Mouse (Mus musculus): ENCODE measurements around the gene Plagl2. TPM values are rescaled to one million over a fixed set of nuclear protein-coding genes. Genes with fewer than 3 reads are reported as not detected.

The Plagl2 gene
- total RNA-seq, 2 experiments from 2014 or later, result 7.2 to 45.0 TPM

DNA sequence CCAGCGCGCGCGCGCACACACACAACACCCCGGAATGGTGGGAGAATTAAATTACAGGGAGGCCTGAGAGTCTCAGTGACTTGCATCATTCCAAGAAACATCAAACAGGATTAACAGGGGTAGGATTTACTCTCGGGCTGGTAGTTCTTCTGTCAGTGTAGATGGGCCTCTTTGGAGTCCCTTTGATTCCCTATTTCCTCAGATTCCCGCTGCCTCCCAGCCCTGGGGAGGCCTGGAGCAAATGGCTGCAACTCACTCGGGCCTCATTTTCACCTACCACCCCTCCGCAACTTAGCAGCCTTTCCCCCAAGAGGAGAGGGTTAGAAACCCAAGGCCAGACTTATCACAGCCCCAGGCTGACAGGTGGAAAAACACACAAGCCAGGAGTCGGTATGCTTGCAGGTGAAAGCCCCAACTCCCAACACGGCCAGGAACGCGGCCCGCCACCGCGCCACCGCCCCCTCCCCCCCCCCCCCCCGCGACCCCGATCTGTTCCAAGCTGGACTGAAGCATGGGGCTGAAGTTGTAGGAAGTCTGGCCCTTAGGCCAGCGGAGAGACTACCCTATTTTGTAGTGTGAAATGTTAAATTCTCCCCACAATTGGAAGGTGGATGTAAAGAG, 1.3 kb downstream of the Plagl2 start:
- ATAC-seq (replicated peaks; ENCODE audit: poor library complexity, severe bottlenecking), result no peak

DNA sequence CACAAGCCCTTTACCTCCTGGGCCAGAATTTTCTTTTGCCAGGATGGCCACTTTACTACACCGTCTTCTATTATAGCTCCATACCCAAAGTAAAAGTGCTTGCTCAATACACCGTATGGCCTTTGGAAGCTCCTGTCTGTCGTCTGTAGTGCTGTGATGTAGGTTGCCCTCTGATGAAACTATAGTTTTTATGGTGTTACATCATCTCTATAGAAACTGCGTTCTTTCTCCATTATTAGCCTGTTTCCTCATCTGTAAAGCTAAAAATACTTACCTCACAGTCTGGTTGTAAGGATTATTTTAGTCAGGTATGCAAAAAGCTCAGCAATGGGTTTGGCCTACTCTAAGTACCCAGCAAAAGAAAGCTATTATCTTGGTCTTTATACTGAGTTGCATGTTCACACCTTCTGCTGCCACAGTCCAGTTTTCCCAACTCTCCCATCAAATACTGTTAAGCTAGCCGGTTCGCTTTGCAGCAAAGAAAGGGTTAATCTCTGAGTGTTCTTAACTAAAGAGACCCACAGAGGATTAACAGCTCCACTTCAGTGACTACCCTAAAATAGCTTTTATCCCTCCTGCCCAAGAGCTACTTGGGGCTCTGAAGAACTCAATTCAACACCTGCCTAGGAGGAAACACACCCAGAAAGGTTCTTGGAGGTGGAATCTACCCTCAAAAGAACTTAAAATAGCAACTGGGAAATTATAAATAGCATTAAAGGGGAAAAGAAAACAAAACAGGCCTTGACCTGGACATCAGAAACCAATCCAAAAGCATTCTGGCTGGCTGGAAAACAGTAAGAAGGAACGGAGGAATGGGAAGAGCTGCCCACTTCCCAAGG, 2.0 kb downstream of the Plagl2 start:
- ATAC-seq (replicated peaks; ENCODE audit: poor library complexity, severe bottlenecking), result peak; percentile 75

DNA sequence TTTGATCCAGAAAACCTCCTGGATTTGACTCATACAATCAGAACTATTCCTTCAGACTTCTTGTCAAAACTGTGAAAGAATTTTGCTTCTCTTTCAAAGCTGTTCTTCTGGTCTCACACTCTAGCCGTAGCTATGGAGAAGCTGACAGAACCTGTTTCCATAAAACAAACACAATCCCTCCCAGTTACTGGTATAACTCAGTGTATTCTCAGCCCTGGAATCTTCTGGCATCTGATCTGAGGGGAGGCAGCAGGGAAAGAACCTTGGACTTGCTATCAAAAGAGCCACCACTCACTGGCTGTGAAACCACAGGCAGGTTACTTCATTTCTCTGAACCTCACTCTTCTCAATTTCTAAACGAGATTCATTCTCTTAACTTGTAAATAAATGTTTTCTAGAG, 2.8 kb downstream of the Plagl2 start:
- ATAC-seq (replicated peaks; ENCODE audit: poor library complexity, severe bottlenecking), result no peak

DNA sequence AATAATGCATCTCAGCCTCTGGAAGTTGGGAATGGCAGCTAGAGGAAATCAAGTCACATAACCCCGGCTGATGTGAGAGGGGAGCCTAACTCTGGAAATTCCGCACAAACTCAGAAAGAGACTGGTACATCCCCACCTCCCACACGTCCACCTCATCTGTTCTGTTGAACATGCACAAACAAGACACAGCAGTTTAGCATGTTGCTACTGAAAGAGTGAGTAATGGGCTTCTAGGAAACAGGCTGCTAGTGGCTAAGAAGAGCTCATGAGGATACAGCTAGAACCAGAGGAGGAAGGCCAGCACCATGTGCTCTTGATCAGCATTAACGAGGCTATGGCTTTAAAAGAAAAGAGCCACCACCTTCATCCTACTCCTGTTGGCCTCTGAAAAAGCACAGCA, 3.3 kb downstream of the Plagl2 start:
- ATAC-seq (replicated peaks; ENCODE audit: poor library complexity, severe bottlenecking), result no peak

DNA sequence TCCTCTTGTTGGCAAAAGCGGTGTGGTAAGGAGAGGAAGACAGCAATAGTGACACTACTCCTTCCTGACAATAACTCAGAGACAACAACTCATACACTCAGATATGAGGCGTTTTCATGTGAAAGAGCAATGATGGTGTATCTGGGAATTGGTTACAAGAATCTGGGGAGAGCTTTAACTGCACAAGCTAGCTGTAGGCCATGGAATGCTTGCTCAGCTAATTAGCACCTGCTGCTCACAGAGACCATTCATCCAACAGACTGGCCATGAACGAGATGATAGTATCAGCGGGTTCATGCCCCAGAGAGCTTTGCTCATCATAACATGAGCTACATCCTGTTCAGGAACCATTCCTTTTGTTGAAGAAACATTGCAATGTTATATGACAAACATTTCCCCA, 4.0 kb downstream of the Plagl2 start:
- no peak for ATAC-seq (replicated peaks; ENCODE audit: poor library complexity, severe bottlenecking)

DNA sequence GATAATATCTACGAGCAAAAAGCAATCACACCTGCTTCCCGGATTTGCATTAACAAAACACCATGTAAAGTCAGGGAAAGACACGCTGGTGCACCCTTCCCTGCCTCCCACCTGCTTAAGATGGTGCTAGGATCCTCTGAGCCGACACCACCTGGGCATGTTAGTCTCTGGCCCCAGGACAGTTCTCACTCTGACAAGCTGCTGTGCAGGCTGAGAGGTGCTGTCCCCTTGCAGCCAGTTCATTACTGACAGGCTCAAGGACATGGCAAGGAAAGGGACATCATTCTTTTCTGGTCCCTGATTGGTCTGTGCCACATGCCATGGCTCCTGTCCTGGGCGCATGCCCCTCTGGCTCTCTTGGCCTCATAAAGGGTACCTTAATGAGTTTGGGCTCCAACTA, 12.7 kb downstream of the Plagl2 start:
- no peak for ATAC-seq (replicated peaks; ENCODE audit: poor library complexity, severe bottlenecking)

DNA sequence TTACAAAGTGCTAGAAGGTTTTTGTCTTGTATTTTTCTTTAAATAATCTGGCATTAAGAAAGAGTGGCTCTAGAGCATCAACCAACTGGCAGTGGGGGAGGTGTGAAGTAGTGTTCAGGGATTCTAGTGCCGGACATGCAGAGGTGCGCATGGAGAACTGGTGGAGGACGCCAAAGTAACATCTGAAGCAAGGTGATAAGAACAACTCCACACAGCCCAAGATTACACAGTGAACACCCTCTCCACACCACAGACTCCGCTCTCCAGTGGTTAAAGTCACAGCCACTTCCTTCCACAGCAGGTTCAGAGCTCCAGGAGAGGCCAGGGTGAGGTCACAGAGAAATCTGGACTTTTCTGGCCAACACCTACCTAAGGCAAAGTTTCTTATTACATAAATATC, 13.3 kb downstream of the Plagl2 start:
- no peak for ATAC-seq (replicated peaks; ENCODE audit: poor library complexity, severe bottlenecking)

DNA sequence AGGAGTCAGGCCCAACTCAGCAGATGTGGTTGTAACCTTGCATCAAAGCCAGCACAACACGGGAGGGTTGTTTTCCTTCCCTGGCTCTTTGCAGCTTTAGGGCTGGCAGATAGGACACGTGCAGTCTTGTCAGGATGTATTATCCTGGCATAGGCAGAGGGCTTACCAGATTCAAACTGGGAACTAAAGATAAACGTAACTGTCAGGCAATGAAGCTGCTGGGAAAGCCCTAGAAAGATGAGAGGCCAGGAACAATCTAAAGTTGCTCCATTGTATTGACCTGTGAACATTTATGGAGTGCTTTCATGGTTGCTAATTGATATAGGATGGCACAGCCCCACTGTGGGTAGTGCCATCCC, 15.7 kb downstream of the Plagl2 start:
- ATAC-seq (replicated peaks; ENCODE audit: poor library complexity, severe bottlenecking), result no peak

DNA sequence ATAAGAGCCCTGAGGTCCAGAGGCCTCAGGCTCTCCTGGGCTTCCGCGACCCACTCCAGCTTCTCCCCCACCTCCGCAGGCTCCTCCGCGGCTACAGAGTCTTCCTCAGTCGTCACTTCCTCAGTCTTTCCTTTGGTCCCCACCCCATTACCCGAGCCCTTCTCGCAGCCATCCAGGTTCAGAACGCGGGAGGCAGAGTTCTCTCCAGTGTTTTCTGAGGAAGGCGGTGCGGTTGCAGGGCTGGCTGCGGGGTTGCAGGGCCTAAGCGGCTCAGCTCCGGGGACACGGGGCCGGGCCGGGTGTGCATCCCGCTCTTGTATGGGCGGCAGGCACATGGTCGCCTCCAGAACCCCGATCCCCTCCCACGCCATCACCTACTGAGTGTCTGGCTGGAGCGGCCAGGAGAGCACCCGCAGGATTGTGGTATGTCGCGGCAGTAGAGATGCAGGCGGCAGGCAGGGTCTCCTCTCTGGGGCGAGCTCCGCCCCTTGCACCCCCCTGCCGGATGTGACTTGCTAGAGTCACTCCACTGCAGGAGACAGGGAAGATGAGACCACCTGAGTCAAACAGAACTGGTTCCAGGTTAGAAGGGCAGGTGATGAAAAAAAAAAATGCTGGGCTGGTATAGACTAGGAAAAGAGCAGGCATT, 16.2 kb downstream of the Plagl2 start, which contains the start of gene Tspyl3:
Tspyl3 (minus strand) TSS at position 496 of the 649 bp plus-strand sequence.
- peak; percentile 86 for ATAC-seq (replicated peaks; ENCODE audit: poor library complexity, severe bottlenecking)

DNA sequence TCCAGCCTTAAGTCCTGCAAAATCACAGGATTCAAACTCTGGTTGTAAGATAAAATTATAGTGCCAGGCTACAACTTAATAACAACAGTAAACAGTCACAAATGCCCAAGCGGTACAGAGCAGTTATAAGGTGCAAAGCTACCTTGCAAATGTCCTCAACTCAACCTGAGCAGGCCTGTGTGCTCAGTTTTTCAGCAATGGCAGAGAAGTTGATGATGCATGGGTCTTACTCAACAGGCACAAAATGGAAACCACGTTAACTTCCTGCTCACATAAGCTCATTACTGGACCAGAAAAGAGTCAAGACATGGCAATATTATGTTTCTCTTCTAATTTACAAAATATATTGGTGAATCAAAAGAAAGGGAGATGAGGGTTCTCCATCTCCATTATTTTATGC, 18.7 kb downstream of the Plagl2 start:
- no peak for ATAC-seq (replicated peaks; ENCODE audit: poor library complexity, severe bottlenecking)

DNA sequence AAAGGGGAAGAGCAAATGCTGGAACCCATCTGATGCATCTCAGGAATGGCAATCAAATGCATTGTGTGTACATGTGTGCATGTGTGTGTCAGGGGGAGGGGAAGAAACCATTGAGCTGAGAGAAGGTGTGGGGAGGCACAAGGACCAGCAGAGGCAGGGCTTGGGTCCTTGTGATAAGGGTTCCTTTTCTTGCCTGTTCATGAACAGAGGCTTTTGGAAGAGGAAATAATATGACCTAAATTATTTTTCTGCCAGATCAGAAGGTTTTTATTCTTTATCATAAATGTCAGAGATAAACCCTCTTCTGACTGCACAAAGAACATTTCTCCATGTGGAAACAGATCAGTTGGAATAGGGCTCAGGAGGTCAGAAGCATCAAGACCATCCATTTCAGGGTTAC, 19.1 kb downstream of the Plagl2 start:
- no peak for ATAC-seq (replicated peaks; ENCODE audit: poor library complexity, severe bottlenecking)

DNA sequence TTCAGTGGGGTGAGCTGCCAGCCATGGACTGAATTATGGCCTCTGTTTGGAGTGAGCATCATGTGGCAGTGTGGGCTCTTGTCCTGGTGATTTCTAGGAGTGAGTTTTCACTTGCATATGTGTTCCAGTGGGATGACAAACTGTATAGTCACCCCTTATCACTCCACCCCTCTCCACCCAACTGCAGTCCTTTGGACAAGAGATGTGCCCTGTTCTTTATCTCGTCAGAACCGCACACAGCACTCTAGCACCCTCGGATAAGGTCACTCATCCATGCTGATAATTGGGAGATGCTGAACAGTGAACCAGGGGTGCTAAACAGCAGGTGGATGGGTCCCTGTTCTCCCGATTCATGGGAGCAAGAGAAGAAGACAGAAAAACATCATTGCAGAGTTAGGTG, 19.6 kb downstream of the Plagl2 start:
- ATAC-seq (replicated peaks; ENCODE audit: poor library complexity, severe bottlenecking), result no peak

DNA sequence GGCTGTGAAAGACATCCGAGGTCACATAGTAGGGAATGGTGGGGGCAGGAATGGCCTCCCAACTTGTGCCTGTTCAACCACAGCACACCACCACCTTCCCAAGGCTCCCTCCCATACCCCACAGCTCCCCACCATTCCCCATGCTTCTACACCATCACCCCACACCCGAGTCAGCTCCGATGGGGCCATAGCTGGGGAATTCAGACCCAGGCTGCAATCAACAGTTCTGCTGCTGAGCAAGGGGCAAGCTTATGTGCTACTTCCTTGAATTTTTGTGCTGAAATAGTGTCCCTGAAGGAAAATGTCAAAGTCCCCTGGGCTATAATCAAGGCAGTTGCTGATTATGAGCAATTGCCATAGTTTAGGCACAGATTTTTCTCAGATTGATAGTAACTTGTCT, 22.7 kb downstream of the Plagl2 start:
- no peak for ATAC-seq (replicated peaks; ENCODE audit: poor library complexity, severe bottlenecking)

DNA sequence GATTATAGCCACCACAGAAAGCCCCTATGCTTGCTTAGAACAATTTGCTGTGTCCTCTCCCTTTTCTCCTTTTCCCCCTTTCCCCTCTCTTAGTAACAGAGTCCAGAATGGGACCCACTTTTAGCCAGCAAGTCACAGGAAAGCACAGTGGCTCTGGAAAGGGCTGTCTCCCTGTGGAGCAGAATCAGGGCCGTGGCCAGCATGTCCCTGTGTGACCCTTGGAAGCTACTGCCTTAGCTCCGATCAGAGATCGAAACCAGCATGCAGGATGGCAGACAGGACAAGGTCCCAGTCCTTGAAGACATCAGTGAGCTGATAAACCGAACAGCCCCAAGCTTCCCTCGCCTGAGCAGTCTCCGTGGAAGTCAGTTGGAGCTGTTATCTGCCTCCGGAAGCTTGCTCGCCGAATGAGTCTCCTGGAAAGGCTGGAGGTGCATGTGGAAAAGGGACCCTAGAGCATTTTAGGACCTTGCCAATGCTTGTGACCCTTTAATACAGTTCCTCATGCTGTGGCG, 23.3 kb downstream of the Plagl2 start:
- no peak for ATAC-seq (replicated peaks; ENCODE audit: poor library complexity, severe bottlenecking)

DNA sequence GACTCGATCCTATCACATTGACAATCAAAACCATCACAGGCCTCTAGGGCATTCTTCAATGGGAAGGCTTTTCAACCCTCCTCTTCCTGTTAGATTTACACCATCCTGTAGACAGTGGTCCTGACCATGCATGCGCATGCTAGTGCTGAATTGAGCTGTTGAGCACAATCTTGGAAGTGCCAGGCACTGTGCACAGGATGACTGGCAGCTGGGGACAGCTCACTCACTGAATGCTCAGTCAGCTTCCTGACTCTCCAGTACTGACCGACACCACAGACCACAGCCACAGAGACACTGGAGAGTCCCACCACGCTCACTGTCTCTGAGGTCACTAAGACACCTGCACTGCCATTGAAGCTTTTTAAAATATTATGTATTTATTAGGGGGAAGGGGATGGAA, 25.8 kb downstream of the Plagl2 start:
- peak; percentile 57 for ATAC-seq (replicated peaks; ENCODE audit: poor library complexity, severe bottlenecking)

DNA sequence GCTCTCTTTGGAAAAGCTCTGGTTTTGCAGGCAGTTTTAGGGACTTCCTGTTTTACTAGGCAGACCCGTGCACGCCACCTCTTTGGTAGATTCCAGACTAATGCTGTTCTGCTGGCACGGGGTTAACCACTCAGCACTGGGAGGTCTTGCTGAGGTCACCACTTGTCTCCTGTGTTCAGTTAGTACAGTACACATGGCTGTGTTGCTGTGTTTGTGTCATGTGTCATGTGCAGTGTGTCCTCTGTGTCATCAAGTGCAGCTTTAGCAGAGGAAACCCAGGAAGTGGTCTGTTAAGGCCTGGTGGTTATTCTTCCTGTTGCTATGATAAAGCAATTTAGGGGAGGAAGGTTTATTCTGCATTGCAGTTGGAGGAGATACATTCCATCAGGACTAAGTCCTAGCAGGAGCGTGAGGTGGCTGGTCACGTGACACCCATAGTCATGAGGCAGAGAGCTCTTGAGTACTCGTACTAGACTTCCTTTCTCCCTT, 26.4 kb downstream of the Plagl2 start:
- peak; percentile 89 for ATAC-seq (replicated peaks; ENCODE audit: poor library complexity, severe bottlenecking)

DNA sequence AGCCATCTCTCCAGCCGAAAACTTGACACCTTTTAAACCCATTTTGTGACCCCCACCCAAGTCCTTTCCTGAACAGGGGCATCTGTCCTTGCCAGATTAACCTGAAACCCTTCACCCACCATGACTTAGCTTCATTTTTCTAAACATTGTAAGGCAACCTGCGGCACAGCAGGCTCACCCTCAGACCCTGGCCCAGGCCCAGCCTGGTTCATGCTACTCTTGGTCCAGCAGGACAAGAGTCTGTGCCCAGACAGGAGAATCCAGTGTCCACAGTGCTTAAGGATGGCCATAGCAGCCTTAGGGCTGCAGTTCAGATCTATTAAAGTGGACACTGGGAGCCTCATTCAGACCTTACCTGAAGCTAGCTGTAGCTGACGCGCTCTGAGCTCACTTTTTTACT, 27.9 kb downstream of the Plagl2 start:
- no peak for ATAC-seq (replicated peaks; ENCODE audit: poor library complexity, severe bottlenecking)

DNA sequence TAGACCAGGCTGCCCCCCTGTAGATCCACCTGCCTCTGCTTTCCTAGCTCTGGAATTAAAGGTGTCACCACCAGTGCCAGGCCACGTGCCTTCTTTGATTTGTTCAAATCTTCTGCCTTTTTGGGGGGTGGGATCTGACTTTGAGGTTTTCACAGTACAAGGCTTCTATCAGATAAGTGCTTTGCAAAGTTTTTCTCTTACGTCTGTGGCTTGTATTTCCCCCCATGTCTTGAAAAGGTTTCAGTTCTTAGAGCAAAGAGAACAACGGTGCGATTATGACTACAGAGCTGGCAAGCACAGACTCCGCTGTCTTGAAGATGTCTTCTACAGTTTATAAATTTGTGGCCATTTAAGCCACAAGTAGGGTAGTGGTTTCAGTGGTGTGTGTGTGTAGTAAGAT, 29.8 kb downstream of the Plagl2 start:
- no peak for ATAC-seq (replicated peaks; ENCODE audit: poor library complexity, severe bottlenecking)

DNA sequence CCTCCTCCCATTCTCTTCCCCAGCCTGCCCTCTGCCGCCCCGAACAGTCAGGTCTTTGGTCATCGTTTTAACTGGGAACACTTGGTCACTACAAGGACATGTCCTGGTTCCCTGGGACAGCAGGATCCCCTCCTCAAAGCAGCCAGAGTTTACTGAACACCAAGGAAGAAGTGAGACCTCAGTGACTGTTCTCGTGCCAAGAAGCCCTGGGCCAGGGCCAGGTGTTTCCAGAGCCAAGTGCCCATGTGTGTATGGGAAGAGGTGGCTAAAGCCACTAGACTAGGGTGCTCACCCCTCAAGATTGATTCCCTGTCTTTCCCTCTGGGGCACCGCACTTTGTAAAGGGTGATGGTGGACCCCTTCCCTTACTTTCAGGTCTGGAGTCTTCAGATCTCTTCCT, 31.9 kb downstream of the Plagl2 start:
- ATAC-seq (replicated peaks; ENCODE audit: poor library complexity, severe bottlenecking), result no peak

DNA sequence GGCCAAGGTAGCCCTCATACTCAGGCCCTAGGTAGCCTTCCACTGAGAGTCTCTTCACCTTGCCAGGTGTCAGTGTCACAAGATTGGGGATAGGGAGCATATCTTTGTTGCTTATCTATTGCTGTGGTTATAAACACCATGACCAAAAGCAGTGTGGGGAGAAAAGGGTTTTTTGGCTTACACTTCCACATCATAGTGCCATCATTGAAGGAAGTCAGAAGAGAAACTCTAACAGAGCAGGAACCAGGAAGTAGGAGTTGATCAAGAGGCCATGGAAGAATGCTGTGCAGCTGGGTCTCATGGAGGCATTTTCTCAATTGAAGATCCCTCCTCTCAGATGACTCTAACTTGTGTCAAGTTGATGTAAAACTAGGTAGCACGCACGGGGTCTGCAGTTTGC, 33.1 kb downstream of the Plagl2 start:
- no peak; the same call in 1 of the 2 replicates for ATAC-seq (replicated peaks; ENCODE audit: poor library complexity, severe bottlenecking)

DNA sequence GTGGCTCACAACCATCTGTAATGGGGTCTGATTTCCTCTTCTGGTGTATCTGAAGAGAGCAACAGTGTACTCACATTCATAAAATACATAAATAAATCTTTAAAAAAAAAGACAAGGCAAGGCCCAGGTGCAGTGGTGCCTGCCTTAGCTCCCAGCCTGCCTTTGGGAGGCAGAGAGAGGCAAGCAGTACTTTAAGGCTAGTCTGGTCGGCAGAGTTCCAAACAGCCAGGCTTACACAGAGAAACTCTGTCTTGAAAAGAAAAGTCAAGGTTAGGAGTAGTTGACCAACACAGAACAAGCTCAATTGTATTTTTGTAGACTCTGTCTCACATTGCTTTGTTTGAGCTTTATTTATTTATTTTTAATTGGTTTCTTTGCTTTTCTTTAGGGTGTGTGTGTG, 38.5 kb downstream of the Plagl2 start:
- no peak for ATAC-seq (replicated peaks; ENCODE audit: poor library complexity, severe bottlenecking)

Measured in granulocyte monocyte progenitor cell, adult 5-6 weeks (primary cell).